Mouse (Mus musculus) heart, embryonic 11.5 days (tissue): ENCODE measurements around the gene Lrp8. TPM values are rescaled to one million over a fixed set of nuclear protein-coding genes. Genes with fewer than 3 reads are reported as not detected.

Source experiments
- ATAC-seq: fragments of 200-750 bp; cut with Nextera tagmentation; replicated peaks from 2 replicates; pipeline ENCODE4 v1.8.0; 2017; ENCODE audit warnings: moderate library complexity; ENCODE audit not compliant: insufficient number of reproducible peaks, low FRiP score, low TSS enrichment
- H3K27ac ChIP-seq: fragments of 300-500 bp; sonication (generic); 2 replicates; pipeline ENCODE4 v1.5.1; 2014; ENCODE audit warnings: mild to moderate bottlenecking, low read depth, low read length
- H3K27me3 ChIP-seq: fragments of 300-500 bp; sonication (generic); 2 replicates; pipeline ENCODE4 v1.6.1; 2014; ENCODE audit warnings: mild to moderate bottlenecking, low read length, mixed read lengths; ENCODE audit not compliant: control insufficient read depth, insufficient read depth
- H3K36me3 ChIP-seq: fragments of 300-500 bp; sonication (generic); 2 replicates; pipeline ENCODE4 v1.6.1; 2014; ENCODE audit warnings: mild to moderate bottlenecking, low read length, moderate library complexity, mixed read lengths; ENCODE audit not compliant: control insufficient read depth, insufficient read depth
- H3K4me1 ChIP-seq: fragments of 300-500 bp; sonication (generic); 2 replicates; pipeline ENCODE4 v1.6.1; 2014; ENCODE audit warnings: low read length; ENCODE audit not compliant: control insufficient read depth, insufficient read depth
- H3K4me2 ChIP-seq: fragments of 300-500 bp; sonication (generic); 2 replicates; pipeline ENCODE4 v1.6.1; 2014; ENCODE audit warnings: mild to moderate bottlenecking, moderate library complexity
- H3K4me3 ChIP-seq: fragments of 300-500 bp; sonication (generic); 2 replicates; pipeline ENCODE4 v1.5.1; 2014; ENCODE audit warnings: low read depth, low read length
- H3K9ac ChIP-seq: fragments of 300-500 bp; sonication (generic); 2 replicates; pipeline ENCODE4 v1.6.1; 2014; ENCODE audit warnings: mild to moderate bottlenecking, low read depth, low read length, moderate library complexity
- H3K9me3 ChIP-seq: fragments of 300-500 bp; sonication (generic); replicated peaks from 2 replicates; pipeline ENCODE4 v1.6.1; 2016; ENCODE audit warnings: low read length; ENCODE audit not compliant: control insufficient read depth
- WGBS: fragments of 180-500 bp; shearing (Covaris S2); extraction: QIAGEN DNeasy Blood & Tissue Kit; methylation state at CpG from one replicate; pipeline ENCODE4 v1.1.7; 2014; ENCODE audit not compliant: insufficient replicate concordance; 5-methylcytosine and 5-hydroxymethylcytosine counted together
- polyA plus RNA-seq: library from polyadenylated mRNA; unstranded; fragments of >200 nt; fragmentation: Nextera tagmentation; extraction: Ambion mirVana; gene quantifications from 2 replicates; pipeline ENCODE4 v1.2.1, GENCODE M21; 2014

Gene Lrp8
- polyA plus RNA-seq, 1 experiment from 2014 or later: 1.8 TPM

DNA sequence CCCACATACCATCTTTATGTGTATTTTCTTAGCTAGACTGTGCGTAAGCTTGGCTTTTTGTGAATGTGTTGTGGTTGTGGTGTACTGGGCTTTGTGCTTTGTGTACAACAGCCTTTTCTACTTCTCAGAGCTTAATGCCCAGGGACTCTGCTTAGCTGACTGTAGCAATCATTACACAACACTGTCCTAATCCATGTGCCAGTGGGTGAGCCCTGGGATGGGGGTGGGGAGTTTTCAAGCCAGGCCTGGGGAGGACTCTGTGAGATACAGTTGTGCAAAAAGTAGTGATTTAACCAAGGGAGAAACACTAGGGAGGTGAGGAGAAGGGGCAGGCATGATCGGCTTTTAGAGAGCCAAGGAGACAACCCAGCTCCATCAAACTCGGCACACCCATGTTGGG lies 98.1 kb downstream of the Lrp8 start:
- Histone ChIP-seq H3K4me1 (no peaks in the 10 kb centered on the region), H3K4me2 (no peak overlapping the region), H3K27me3 (no peaks in the 10 kb centered on the region), H3K9me3 (no peaks in the 10 kb centered on the region), H3K27ac (no peak overlapping the region), H3K4me3 (no peak overlapping the region), H3K9ac (no peak overlapping the region), H3K36me3 (peaks cover 17% of the 10 kb centered on the region)
- no peak for ATAC-seq
- 79% methylated on average over 3 of the region's 3 CpGs for WGBS

- no peak overlapping the region for H3K27ac ChIP-seq
- no peaks in the 10 kb centered on the region for H3K27me3 ChIP-seq
- H3K4me2 ChIP-seq: no peak overlapping the region
- no peak for ATAC-seq
- no peak overlapping the region for H3K9ac ChIP-seq
- 67% methylated on average over 10 of the region's 10 CpGs for WGBS
- no peaks in the 10 kb centered on the region for H3K4me1 ChIP-seq
- peaks cover 14% of the 10 kb centered on the region for H3K36me3 ChIP-seq
- H3K9me3 ChIP-seq: no peaks in the 10 kb centered on the region
- H3K4me3 ChIP-seq: no peak overlapping the region
Measured at GRCm38 (mm10) chr4:107904252-107904651, 102.2 kb downstream of the Lrp8 start.

DNA sequence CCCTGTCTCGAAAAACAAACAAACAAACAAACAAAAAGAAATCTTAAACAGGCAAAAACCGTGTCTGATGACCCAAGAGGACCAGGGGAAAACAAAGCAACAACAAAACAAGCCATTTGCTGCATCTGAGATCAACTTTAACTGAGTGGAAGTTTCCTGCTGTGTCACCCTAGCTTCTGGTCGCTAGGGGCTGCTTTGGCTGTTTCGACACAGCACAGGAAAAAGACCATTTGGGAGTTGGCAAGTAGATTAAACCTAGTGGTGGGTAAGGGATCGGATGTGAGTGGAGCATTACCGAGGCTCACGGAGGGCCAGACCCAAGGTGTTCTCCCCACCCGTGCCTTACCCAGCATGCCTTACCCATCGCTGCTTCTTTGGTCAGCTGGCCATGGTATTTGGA lies 104.5 kb downstream of the Lrp8 start:
- Histone ChIP-seq H3K27ac (no peak overlapping the region), H3K4me3 (no peak overlapping the region), H3K27me3 (no peaks in the 10 kb centered on the region), H3K4me1 (no peaks in the 10 kb centered on the region), H3K9ac (no peak overlapping the region), H3K9me3 (no peaks in the 10 kb centered on the region), H3K36me3 (peaks cover 14% of the 10 kb centered on the region), H3K4me2 (no peak overlapping the region)
- ATAC-seq: no peak
- WGBS: 85% methylated on average over 9 of the region's 9 CpGs

- ATAC-seq: no peak
- Histone ChIP-seq H3K36me3 (peaks cover 9% of the 10 kb centered on the region), H3K4me2 (no peak overlapping the region), H3K4me1 (no peaks in the 10 kb centered on the region), H3K27ac (no peak overlapping the region), H3K27me3 (no peaks in the 10 kb centered on the region), H3K4me3 (no peak overlapping the region), H3K9ac (no peak overlapping the region), H3K9me3 (no peaks in the 10 kb centered on the region)
- 87% methylated on average over 4 of the region's 4 CpGs for WGBS
Measured at GRCm38 (mm10) chr4:107910020-107910419, 108.0 kb downstream of the Lrp8 start.

DNA sequence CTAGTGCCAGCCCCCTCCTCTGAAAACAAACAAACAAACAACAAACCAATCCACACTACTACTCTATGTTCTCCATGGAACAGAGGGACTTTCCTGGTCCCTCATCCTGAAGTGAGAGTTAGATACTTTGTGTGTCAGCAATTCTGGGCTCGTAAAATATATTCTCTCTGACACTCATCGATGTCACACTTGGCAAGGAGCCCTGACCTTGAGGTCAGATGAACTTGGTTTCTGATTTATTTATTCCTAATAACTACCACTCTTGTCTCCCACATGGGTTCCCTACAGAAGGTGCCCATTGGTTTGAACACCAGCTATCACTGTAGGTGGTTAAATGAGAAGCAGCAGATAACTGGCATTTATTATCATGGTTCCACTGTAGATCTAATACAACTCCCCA lies 118.3 kb downstream of the Lrp8 start:
- H3K9me3 ChIP-seq: no peaks in the 10 kb centered on the region
- H3K36me3 ChIP-seq: no peaks in the 10 kb centered on the region
- peaks cover 10% of the 10 kb centered on the region for H3K4me1 ChIP-seq
- no peak overlapping the region for H3K4me2 ChIP-seq
- H3K9ac ChIP-seq: no peak overlapping the region
- no peaks in the 10 kb centered on the region for H3K27me3 ChIP-seq
- no peak overlapping the region for H3K27ac ChIP-seq
- H3K4me3 ChIP-seq: no peak overlapping the region
- 86% methylated on average over 2 of the region's 2 CpGs for WGBS
- ATAC-seq: no peak

DNA sequence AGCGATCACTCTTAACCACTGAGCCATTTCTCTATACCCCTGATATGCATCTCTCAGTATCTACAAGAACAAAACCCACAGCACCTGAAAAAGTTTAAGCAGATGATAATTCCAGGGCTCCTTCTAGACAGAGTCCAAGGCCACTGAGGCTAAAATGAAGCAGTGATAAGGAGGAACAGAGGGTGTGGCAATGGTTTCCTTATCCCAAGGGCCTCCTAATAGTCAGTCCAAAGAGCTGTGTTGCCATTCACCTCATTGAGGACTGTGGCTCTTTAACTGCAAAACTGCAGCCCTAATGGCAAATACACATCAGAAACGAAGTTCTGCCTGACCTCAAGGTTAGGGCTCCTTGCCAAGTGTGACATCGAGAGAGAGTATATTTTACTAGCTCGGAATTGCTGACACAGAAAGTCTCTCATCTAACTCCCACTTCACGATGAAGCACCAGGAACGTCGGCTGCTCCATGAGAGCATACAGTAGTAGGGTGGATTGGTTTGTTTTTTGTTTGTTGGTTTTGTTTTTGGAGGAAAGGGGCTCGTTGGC lies 119.2 kb downstream of the Lrp8 start:
- no peaks in the 10 kb centered on the region for H3K36me3 ChIP-seq
- no peak overlapping the region for H3K4me2 ChIP-seq
- H3K9me3 ChIP-seq: no peaks in the 10 kb centered on the region
- H3K27me3 ChIP-seq: no peaks in the 10 kb centered on the region
- ATAC-seq: no peak
- H3K9ac ChIP-seq: no peak overlapping the region
- no peak overlapping the region for H3K27ac ChIP-seq
- peaks cover 10% of the 10 kb centered on the region for H3K4me1 ChIP-seq
- no peak overlapping the region for H3K4me3 ChIP-seq
- WGBS: 80% methylated on average over 8 of the region's 8 CpGs

DNA sequence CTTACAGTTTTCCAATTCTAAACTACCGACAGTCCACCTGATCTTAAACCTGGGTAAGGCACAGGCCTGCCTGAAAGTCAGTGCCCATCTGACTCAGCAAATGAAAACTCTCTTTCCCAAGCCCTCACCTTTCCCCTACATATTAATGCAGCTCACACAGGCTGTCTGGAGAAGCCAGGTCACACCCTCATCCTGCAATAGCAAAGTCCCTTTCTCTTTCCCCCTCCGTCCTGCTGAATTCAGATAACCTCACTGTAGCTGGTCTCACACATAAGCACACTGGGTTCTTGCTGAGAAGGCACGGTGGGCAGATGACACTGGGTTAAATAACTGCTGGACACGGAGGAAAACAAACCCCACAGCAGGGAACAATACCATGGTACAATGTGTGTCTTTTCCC lies 119.9 kb downstream of the Lrp8 start:
- no peaks in the 10 kb centered on the region for H3K9me3 ChIP-seq
- H3K4me1 ChIP-seq: peaks cover 10% of the 10 kb centered on the region
- no peaks in the 10 kb centered on the region for H3K27me3 ChIP-seq
- 0 out of 2 replicates have a peak overlapping the region, but pooled peaks have one; percentile 18 for H3K9ac ChIP-seq
- no peaks in the 10 kb centered on the region for H3K36me3 ChIP-seq
- H3K4me3 ChIP-seq: no peak overlapping the region
- WGBS: 47% methylated on average over 4 of the region's 4 CpGs
- no peak for ATAC-seq
- no peak overlapping the region for H3K27ac ChIP-seq
- H3K4me2 ChIP-seq: peak overlapping the region; percentile 92; the same call in 1 of the 2 replicates

- no peaks in the 10 kb centered on the region for H3K9me3 ChIP-seq
- H3K27ac ChIP-seq: peak within 1 kb of the TSS; percentile 71; the same call in 1 of the 2 replicates
- no peaks in the 10 kb centered on the region for H3K36me3 ChIP-seq
- H3K27me3 ChIP-seq: no peaks in the 10 kb centered on the region
- H3K4me2 ChIP-seq: peak within 1 kb of the TSS; percentile 92
- peak within 1 kb of the TSS; percentile 84 for H3K4me3 ChIP-seq
- H3K4me1 ChIP-seq: peaks cover 10% of the 10 kb centered on the region
- H3K9ac ChIP-seq: peak within 1 kb of the TSS; percentile 92
- WGBS: 1% methylated on average over 38 of the region's 38 CpGs
- ATAC-seq: peak; percentile 96
Measured at GRCm38 (mm10) chr4:107923145-107923802, 121.2 kb downstream of the Lrp8 start, which contains the start of gene Cpt2. Cpt2 (minus strand) TSS chr4:107923610.

DNA sequence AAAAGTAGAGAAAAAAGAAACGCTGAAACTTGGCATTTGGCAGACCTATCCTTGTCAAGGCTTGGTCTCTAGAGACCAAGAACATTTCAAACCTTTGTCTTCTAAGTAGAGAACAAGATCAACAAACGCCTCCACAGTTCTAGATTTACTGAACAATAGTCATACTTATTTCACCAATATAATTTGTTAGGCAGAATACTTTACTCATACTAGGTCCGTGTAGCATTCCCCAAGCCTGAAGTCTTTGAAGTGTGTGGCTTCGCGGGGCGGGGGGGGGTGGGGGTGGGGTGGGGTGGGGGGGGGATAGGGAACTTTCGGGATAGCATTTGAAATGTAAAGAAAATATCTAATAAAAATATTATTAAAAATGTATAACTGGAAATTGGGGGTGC lies 121.7 kb downstream of the Lrp8 start:
- 44% methylated on average over 7 of the region's 7 CpGs for WGBS
- peak; percentile 15; the same call in 1 of the 2 replicates for ATAC-seq
- H3K9me3 ChIP-seq: no peaks in the 10 kb centered on the region
- H3K27me3 ChIP-seq: no peaks in the 10 kb centered on the region
- H3K4me2 ChIP-seq: peak overlapping the region; percentile 92
- H3K4me3 ChIP-seq: peak overlapping the region; percentile 84
- H3K36me3 ChIP-seq: no peaks in the 10 kb centered on the region
- no peak overlapping the region for H3K9ac ChIP-seq
- H3K4me1 ChIP-seq: peaks cover 10% of the 10 kb centered on the region
- H3K27ac ChIP-seq: no peak overlapping the region
